Mouse (Mus musculus) lung, embryonic 14.5 days (tissue): ENCODE data around the gene Olfr1137. TPM values are rescaled to one million over a fixed set of nuclear protein-coding genes. Genes with fewer than 3 reads are reported as not detected.

Experiments
- ATAC-seq: fragments of 200-750 bp; cut with Nextera tagmentation; 2 replicates; pipeline ENCODE4 v1.8.0; 2017; ENCODE audit warnings: mild to moderate bottlenecking, moderate TSS enrichment, moderate library complexity; ENCODE audit not compliant: insufficient read depth
- DNase-seq: peaks from one replicate; pipeline ENCODE4 v3.0.0-alpha.2; 2015
- H3K27ac ChIP-seq: fragments of 300-500 bp; sonication (generic); 2 replicates; pipeline ENCODE4 v1.5.1; 2014; ENCODE audit warnings: low read depth, mild to moderate bottlenecking, moderate library complexity
- H3K27me3 ChIP-seq: fragments of 300-500 bp; sonication (generic); 2 replicates; pipeline ENCODE4 v1.6.1; 2014; ENCODE audit warnings: low read length, control low read depth; ENCODE audit not compliant: insufficient read depth
- H3K36me3 ChIP-seq: fragments of 300-500 bp; sonication (generic); 2 replicates; pipeline ENCODE4 v1.6.1; 2014; ENCODE audit warnings: control low read depth; ENCODE audit not compliant: insufficient read depth
- H3K4me1 ChIP-seq: fragments of 300-500 bp; sonication (generic); 2 replicates; pipeline ENCODE4 v1.6.1; 2014; ENCODE audit warnings: antibody characterized with exemption, control low read depth; ENCODE audit not compliant: insufficient read depth
- H3K4me2 ChIP-seq: fragments of 300-500 bp; sonication (generic); 2 replicates; pipeline ENCODE4 v1.6.1; 2014; ENCODE audit warnings: mild to moderate bottlenecking
- H3K4me3 ChIP-seq: fragments of 300-500 bp; sonication (generic); 2 replicates; pipeline ENCODE4 v1.5.1; 2014; ENCODE audit warnings: low read depth, low read length
- H3K9ac ChIP-seq: fragments of 300-500 bp; sonication (generic); 2 replicates; pipeline ENCODE4 v1.6.1; 2014
- H3K9me3 ChIP-seq: fragments of 300-500 bp; sonication (generic); 2 replicates; pipeline ENCODE4 v1.6.1; 2016; ENCODE audit warnings: low read depth, low read length, control low read depth
- CTCF ChIP-seq: IDR thresholded peaks from 2 replicates; pipeline ENCODE4 v1.5.1; 2016; ENCODE audit warnings: antibody characterized with exemption, low read depth
- WGBS: fragments of 180-500 bp; shearing (Covaris S2); extraction: QIAGEN DNeasy Blood & Tissue Kit; methylation state at CpG from one replicate; pipeline ENCODE4 v1.1.7; 2014; 5-methylcytosine and 5-hydroxymethylcytosine counted together
- polyA plus RNA-seq: library from polyadenylated mRNA; unstranded; fragments of >200 nt; fragmentation: Nextera tagmentation; extraction: Ambion mirVana; gene quantifications from 2 replicates; pipeline ENCODE4 v1.2.1, GENCODE M21; 2014

Gene Olfr1137
- not detected in 2 replicates for polyA plus RNA-seq

DNA sequence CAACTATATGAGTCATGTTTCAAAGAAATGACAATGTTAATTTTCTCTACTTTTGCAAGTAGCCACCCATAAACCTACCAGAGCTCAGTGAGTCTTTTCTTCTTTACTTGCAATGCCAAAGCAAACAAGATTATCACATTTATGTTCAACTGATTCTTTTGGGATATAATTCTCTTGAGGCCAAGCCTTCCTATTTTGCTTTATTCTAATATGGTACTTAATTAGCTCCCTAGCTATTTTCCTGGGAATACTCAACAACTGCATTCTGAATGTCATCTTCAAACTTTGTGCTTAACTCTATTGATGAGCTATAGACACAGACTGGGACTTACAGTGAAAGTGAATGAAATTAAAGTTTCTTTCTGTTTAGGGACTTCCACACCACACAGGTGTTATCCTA, at the start of gene Olfr1137:
TSS of gene Olfr1137 (minus strand) at position 101 of the 400 bp plus-strand sequence.
- H3K4me3 ChIP-seq = no peak within 1 kb of the TSS
- H3K36me3 ChIP-seq = no peaks in the 10 kb centered on the region
- no peaks in the 10 kb centered on the region for H3K4me1 ChIP-seq
- H3K27ac ChIP-seq = no peak within 1 kb of the TSS
- no peak within 1 kb of the TSS for H3K9ac ChIP-seq
- ATAC-seq (no peak), DNase-seq (no peak)
- TF ChIP-seq CTCF = no peak
- H3K27me3 ChIP-seq = no peaks in the 10 kb centered on the region
- H3K4me2 ChIP-seq = no peak within 1 kb of the TSS
- no peaks in the 10 kb centered on the region for H3K9me3 ChIP-seq

DNA sequence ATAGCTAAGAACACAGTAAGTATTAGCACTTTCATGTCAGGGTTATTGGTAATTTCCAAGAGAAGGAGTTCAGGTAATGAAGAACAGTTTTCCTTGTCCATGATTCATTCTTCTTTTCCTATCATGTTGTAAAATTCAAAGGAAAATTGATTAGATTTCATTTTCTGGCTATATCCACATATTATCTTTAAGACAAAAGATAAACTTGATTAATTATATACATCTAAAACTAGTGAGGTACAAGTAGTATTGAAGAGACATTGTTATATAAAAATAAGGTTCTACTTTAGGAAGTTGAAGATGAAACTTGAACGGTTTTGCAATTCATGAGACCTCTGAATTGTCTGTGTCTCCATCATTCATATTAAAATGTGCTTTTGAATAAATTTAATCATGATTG, 40.9 kb upstream of the Olfr1137 start, which contains the start of gene Olfr1141:
TSS of gene Olfr1141 (minus strand) at position 101 of the 400 bp plus-strand sequence.
- Histone ChIP-seq H3K27me3 (no peaks in the 10 kb centered on the region), H3K9me3 (no peaks in the 10 kb centered on the region), H3K4me1 (no peaks in the 10 kb centered on the region), H3K4me2 (no peak within 1 kb of the TSS), H3K9ac (no peak within 1 kb of the TSS), H3K4me3 (no peak within 1 kb of the TSS), H3K27ac (no peak within 1 kb of the TSS), H3K36me3 (no peaks in the 10 kb centered on the region)
- DNase-seq = no peak
- WGBS = 87% methylated on average over 1 of the region's 1 CpGs
- no peak for ATAC-seq
- TF ChIP-seq CTCF = no peak

DNA sequence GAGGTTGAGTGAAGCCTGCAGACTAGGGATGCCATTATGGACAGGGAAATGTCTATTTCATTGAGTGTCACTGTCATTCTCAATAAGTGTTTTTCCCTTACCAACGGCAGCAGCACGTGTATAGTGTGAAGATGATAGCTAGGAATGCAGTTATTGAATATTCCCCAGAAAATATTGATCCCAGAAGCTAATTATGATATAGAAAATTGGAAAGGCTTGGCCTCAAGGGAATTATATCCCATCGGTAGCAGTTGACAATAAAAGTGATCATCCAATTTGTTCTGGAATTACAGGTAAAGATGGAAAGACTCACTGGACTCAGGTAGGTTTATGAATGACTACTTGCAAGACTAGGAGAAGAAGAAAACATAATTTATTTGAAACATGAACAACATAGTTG, 30.5 kb upstream of the Olfr1137 start, which contains the start of gene Olfr1140:
TSS of gene Olfr1140 (plus strand) at position 301 of the 400 bp plus-strand sequence.
- Histone ChIP-seq H3K4me3 (no peak within 1 kb of the TSS), H3K9me3 (no peaks in the 10 kb centered on the region), H3K27me3 (no peaks in the 10 kb centered on the region), H3K27ac (no peak within 1 kb of the TSS), H3K4me1 (no peaks in the 10 kb centered on the region), H3K4me2 (no peak within 1 kb of the TSS), H3K36me3 (no peaks in the 10 kb centered on the region), H3K9ac (no peak within 1 kb of the TSS)
- WGBS = 76% methylated on average over 3 of the region's 3 CpGs
- TF ChIP-seq CTCF = no peak
- no peak for ATAC-seq
- no peak for DNase-seq

DNA sequence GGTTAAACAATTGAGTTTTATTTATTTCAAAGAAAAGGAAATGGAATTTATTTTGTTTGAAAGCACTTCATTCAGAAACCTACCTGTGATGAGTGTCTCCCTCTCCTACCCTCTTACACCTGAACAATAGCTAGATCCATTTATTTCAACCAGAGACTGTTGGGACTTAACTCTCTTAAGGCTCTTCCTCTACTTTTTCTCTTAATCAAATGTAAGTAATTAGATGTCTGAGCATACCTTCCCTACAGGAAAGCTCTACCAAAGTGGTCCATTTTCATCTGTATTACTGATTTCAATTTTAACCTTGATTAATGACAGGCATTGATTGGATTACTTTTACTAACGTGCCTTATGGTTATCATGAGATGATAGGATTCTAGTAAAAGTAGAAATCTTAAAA, 26.9 kb upstream of the Olfr1137 start, which contains the start of gene Olfr1138:
TSS of gene Olfr1138 (minus strand) at position 101 of the 400 bp plus-strand sequence.
- H3K9ac ChIP-seq = no peak within 1 kb of the TSS
- ATAC-seq = no peak

DNA sequence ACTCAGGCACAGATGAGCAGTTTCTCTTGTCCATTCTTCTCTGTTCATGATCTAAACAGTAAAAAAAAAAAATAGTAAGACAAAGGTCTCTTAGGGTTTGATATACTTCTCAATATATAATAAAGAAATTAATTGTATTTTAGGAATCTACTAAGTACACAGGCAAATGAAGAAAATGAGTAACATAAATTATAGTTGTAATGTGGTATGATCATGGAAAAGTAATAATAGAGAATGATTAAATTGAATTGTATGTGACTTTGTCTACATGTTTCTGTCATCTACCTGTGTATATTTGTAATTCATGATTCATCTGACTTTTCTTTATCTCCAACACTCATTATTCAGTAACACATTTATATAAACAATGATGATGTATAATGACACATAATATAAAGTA, 19.1 kb downstream of the Olfr1137 start, which contains the start of gene Olfr1136:
TSS of gene Olfr1136 (minus strand) at position 101 of the 400 bp plus-strand sequence.
- DNase-seq = no peak
- no peak within 1 kb of the TSS for H3K9ac ChIP-seq
- H3K36me3 ChIP-seq = no peaks in the 10 kb centered on the region
- no peak for ATAC-seq
- H3K4me2 ChIP-seq = no peak within 1 kb of the TSS
- H3K27ac ChIP-seq = no peak within 1 kb of the TSS
- TF ChIP-seq CTCF = no peak
- H3K4me3 ChIP-seq = no peak within 1 kb of the TSS
- H3K9me3 ChIP-seq = no peaks in the 10 kb centered on the region
- H3K4me1 ChIP-seq = no peaks in the 10 kb centered on the region
- no peaks in the 10 kb centered on the region for H3K27me3 ChIP-seq

More for the DNA sequence above, 26.9 kb upstream of the Olfr1137 start, which contains the start of gene Olfr1138:
- Histone ChIP-seq H3K36me3 (no peaks in the 10 kb centered on the region), H3K27ac (no peak within 1 kb of the TSS), H3K27me3 (no peaks in the 10 kb centered on the region), H3K4me3 (no peak within 1 kb of the TSS), H3K9me3 (no peaks in the 10 kb centered on the region), H3K4me2 (no peak within 1 kb of the TSS), H3K4me1 (no peaks in the 10 kb centered on the region)
- DNase-seq = no peak
- 78% methylated on average over 1 of the region's 1 CpGs for WGBS
- no peak for TF ChIP-seq CTCF

DNA sequence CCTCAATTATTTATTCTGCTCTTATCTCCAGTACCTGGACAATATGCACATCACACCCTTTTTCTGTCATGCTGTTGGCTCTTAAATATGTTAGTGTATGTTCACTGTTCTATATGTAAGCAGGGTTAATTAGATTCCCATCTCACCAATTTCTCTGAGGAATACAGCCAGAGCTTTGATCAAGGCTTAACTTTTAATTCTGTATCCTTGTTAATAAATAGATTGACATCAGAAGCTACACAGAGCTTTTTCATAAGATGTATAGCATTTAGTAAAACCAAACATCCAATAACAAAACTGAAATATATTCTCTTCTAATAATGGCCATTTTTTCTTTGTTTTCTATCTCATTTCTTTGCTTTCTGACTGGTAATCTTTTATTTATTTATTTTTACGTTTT, 39.4 kb downstream of the Olfr1137 start, which contains the start of gene Olfr1135:
TSS of gene Olfr1135 (minus strand) at position 101 of the 400 bp plus-strand sequence.
- Histone ChIP-seq H3K4me3 (no peak within 1 kb of the TSS), H3K27ac (no peak within 1 kb of the TSS), H3K9me3 (no peaks in the 10 kb centered on the region), H3K4me2 (no peak within 1 kb of the TSS), H3K4me1 (no peaks in the 10 kb centered on the region), H3K36me3 (no peaks in the 10 kb centered on the region), H3K27me3 (no peaks in the 10 kb centered on the region), H3K9ac (no peak within 1 kb of the TSS)
- ATAC-seq (no peak), DNase-seq (no peak)
- WGBS = 7% methylated on average over 1 of the region's 1 CpGs
- TF ChIP-seq CTCF = no peak

Other genes starting within 250 kb of the Olfr1137 start
- not detected in 2 replicates for gene Pramel7, start 216.1 kb downstream of the Olfr1137 start, polyA plus RNA-seq
- not detected in 2 replicates for gene Pramel6, start 206.6 kb downstream of the Olfr1137 start, polyA plus RNA-seq
- gene Olfr153, start 181.4 kb downstream of the Olfr1137 start, polyA plus RNA-seq = not detected in 2 replicates
- not detected in 2 replicates for gene Olfr1128, start 167.6 kb downstream of the Olfr1137 start, polyA plus RNA-seq
- not detected in 2 replicates for gene Olfr1129, start 139.3 kb downstream of the Olfr1137 start, polyA plus RNA-seq
- not detected in 2 replicates for gene Olfr1130, start 107.0 kb downstream of the Olfr1137 start, polyA plus RNA-seq
- not detected in 2 replicates for gene Olfr1131, start 86.1 kb downstream of the Olfr1137 start, polyA plus RNA-seq
- gene Olfr1132, start 75.6 kb downstream of the Olfr1137 start, polyA plus RNA-seq = not detected in 2 replicates
- gene Olfr1133, start 65.8 kb downstream of the Olfr1137 start, polyA plus RNA-seq = not detected in 2 replicates
- not detected in 2 replicates for gene Olfr1134, start 54.7 kb downstream of the Olfr1137 start, polyA plus RNA-seq
- not detected in 2 replicates for gene Olfr1135, start 39.5 kb downstream of the Olfr1137 start, polyA plus RNA-seq
- not detected in 2 replicates for gene Olfr1136, start 19.2 kb downstream of the Olfr1137 start, polyA plus RNA-seq
- gene Olfr1138, start 26.8 kb upstream of the Olfr1137 start, polyA plus RNA-seq = not detected in 2 replicates
- not detected in 2 replicates for gene Olfr1140, start 30.6 kb upstream of the Olfr1137 start, polyA plus RNA-seq
- not detected in 2 replicates for gene Olfr1141, start 40.8 kb upstream of the Olfr1137 start, polyA plus RNA-seq
- not detected in 2 replicates for gene Olfr152, start 66.3 kb upstream of the Olfr1137 start, polyA plus RNA-seq
- gene Olfr1143, start 87.4 kb upstream of the Olfr1137 start, polyA plus RNA-seq = not detected in 2 replicates
- not detected in 2 replicates for gene Olfr1145, start 96.6 kb upstream of the Olfr1137 start, polyA plus RNA-seq
- gene Olfr1148, start 117.4 kb upstream of the Olfr1137 start, polyA plus RNA-seq = not detected in 2 replicates
- not detected in 2 replicates for gene Olfr1150-ps1, start 130.8 kb upstream of the Olfr1137 start, polyA plus RNA-seq
- not detected in 2 replicates for gene Olfr1151, start 142.7 kb upstream of the Olfr1137 start, polyA plus RNA-seq
- gene Olfr1152, start 153.3 kb upstream of the Olfr1137 start, polyA plus RNA-seq = not detected in 2 replicates
- gene Olfr1153, start 181.8 kb upstream of the Olfr1137 start, polyA plus RNA-seq = not detected in 2 replicates
- not detected in 2 replicates for gene Olfr1154, start 192.0 kb upstream of the Olfr1137 start, polyA plus RNA-seq
- gene Olfr1155, start 232.0 kb upstream of the Olfr1137 start, polyA plus RNA-seq = not detected in 2 replicates
- gene Olfr1156, start 239.9 kb upstream of the Olfr1137 start, polyA plus RNA-seq = not detected in 2 replicates